Mouse (Mus musculus) CD4-positive naive resting alpha-beta T cell, adult 76 days (primary cell): ENCODE results near the gene Tmem203. TPM values are rescaled to one million over a fixed set of nuclear protein-coding genes. Genes with fewer than 3 reads are reported as not detected.

ENCODE experiments used
- total RNA-seq: library from RNA; stranded (reverse); gene quantifications from one replicate; pipeline ENCODE4 v1.2.4, GENCODE M21; 2023

Gene Tmem203
- 19.2 TPM for total RNA-seq

DNA sequence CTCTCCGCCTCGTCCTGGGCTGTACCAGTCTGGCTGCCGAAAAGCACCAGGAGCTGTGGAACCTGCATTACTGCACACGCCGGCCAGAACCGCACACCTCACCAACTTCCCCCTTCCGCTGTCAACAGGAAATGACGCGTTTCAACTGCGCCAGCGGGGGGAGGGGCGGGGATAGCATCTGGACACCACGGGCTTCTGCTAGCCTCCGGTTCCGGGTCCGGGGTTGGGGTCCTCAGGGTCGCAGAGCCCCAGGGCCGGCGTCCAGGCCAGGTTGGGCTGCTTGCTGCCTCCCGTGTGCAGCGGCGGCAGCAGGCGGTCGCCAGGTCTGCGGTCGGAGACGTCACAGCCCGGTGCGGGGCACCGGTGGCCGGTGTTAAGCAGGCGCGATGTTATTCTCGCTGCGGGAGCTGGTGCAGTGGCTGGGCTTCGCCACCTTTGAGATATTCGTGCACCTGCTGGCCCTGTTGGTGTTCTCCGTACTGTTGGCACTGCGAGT lies at the start of gene Tmem203:
Gene Tmem203, plus strand, starts transcription at position 156 of the 496 bp plus-strand sequence.

DNA sequence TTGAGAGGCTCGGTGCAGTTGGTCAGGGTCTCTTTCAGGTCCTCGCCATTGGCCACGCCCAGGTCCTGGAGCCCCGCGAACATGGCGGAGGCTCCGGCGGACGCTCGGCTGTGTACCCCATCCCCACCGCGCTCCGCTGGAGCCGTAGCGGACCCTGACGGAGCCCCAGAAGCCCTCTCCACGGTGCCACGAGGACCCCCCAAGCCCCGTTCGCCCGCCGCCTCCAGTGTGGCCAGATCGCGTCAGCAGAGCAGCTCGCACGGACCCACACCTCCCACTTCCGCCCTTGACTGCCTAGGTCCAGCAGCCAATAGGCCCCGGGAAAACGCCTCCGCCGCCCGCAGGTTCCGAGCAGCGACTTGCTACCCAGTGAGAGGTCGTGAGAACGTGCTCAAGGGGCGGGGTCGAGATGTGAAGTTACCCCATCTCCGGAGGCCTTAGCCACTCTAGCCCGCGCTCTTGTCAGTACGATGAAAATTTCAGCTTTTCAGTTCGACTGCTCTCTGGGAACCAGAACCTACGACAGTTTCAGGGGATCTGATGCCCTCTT lies 44.0 kb upstream of the Tmem203 start, which contains the start of gene Nelfb:
Gene Nelfb, minus strand, starts transcription at position 369 of the 550 bp plus-strand sequence.

DNA sequence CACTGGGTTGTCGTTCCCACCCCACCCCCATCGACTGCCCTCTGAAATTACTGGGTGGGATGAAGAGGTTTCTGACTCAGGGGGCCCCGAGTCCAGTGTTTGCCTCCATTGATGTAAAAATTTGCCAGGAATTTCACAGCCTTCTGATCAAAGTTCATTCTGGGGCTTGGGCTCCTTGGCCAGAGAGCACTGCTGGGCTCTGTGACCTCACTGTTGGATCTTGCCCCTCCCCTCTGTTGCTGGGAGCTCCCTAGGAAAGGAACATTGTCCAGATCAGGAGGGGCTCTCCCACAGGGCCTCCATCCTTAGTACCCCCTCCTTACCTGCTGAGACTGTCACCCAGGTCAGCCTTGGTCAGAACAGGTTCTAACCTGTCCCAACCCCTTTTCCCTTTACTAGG lies 40.8 kb upstream of the Tmem203 start, which contains the start of gene Stpg3:
Gene Stpg3, minus strand, starts transcription at position 194 of the 400 bp plus-strand sequence.

DNA sequence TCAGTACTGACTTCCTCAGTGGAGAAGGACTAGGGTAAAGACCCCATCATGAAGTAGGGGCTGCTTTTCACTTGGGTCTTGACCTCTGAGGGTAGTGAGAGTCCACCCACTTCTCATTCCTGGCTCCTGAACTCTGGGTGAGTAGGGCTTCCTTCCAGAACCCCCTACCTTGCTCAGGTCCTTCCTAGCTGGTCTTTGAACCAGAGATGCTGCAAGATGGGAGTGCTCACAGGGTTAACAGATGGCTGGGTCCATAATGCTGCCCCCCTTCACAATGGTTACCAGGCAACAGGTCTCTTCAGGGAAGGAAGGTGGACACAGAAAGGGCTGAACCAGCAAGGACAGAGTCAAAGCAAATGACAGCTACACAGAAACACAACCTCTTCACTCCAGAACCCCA lies 36.8 kb upstream of the Tmem203 start, which contains the start of gene Fam166a:
Gene Fam166a, plus strand, starts transcription at position 301 of the 400 bp plus-strand sequence.

DNA sequence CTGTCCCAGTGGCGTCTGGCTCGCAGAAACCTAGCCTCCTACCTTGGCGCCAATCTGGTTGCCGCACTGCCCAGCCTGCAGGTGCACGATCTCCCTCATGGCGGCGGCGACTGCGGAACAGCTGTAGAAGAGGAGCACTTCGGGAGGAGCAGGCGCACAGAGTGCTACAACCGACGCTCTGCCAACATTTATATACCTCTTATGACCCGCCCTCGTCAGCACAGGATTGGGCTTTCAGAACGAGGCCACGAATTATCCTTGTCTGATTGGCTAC lies 30.8 kb upstream of the Tmem203 start, which contains the start of gene Tubb4b:
Gene Tubb4b, minus strand, starts transcription at position 211 of the 274 bp plus-strand sequence.

DNA sequence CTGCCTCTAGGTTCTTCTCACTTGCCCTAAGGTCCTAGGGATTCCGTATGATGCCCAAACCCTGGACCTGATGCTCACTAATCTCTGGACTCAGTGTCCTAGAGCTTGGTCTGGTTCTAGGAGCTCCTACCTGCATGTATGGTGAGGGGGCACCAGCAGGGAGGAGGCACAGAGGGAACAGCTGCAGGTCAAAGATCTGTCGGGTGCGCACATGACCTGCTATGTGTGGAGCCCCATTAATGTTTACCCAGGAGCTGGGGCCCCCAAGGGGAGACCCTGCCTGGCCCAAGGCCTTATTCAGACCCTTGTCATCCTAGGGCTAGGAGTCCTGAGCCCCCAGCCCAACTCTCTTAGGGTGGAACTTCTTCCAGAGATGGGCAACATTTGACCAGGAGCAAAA lies 21.2 kb upstream of the Tmem203 start, which contains the start of gene Slc34a3:
Gene Slc34a3, minus strand, starts transcription at position 315 of the 400 bp plus-strand sequence.

DNA sequence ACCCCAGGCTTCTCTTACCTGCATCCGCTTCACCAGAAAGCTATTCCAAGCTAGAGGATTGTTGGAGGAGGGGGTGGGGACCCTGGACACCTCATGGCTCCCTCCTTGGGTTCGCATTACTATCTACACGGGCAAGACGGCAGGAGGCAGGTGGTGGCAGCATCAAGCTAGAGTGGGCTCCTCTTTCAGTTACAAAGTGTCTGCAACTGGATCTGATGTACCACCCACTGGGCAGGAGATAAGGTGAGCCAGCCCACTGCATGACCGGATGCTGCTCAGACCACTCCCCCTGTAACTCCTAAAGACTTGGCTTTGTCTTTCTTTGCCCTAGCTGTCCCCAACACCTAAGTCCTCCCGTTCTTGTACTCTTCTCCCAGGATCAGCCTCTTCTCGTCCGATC lies 18.6 kb upstream of the Tmem203 start, which contains the start of gene Rnf224:
Gene Rnf224, minus strand, starts transcription at position 174 of the 400 bp plus-strand sequence.

DNA sequence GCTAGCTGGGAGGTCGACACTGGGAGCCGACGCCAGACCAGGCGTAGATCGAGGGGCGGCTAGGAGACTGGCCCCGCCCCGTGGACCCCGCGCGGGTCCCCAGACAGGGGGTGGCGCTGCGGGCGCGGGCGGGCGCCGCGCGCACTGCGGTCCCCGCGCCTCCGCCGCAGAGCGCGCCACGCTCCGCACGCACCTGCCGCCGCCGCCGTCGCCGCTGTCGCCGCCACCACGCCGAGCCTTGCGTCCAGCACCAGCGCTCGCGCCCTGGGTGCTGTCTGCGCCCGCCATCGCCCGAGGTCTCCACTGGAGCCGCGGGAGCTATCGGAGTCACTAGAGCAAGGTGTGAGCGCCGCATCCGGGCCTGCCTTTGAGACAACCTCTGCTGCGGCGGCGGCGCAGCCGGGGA lies 13.1 kb upstream of the Tmem203 start, which contains the start of the genes Rnf208 and Cysrt1:
Gene Rnf208, plus strand, starts transcription at position 155 of the 406 bp plus-strand sequence.
Gene Cysrt1, minus strand, starts transcription at position 352 of the 406 bp plus-strand sequence.

DNA sequence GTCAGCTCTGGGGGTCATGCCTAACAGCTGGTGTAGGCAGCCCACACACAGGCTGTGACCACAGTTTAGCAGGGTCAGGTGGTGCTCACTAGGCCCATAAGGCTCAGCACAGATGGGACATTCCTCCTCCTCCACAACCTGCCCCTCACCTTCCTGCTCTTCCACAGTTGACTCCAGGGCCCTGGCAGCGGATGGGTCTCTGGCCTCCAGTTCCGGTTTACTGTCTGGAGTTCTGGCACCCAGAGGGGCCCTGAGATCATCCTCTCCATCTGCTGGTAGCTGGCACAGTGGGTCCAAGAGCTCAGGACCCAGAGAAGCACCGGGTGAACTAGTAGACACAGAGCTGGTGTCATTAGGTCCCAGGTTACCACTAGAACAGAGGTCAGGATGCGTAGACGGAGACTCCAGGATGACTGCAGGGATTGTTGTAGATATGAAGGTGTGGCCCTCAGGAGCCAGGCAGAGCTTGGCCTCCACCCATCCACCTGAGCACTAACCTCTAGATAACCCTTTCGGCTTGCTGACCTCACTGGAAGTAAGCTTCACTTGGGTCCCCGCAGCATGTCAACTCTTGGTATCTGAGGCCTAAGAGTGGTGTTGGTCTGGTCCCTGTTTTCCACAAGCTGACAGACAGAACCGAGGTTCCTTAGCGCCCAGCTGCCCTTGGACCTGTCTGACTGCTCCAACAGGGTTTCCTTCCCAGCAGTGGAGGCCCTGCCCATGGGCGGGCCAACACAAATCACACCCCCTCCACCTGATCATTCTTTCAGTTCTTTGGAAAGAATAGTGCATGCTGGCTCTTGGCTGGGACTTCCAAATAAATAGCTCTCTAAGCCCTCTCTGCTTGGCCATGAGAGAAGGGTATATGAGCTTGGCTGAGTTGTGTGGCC lies 8.8 kb upstream of the Tmem203 start, which contains the start of gene AL732309.1:
Gene AL732309.1, minus strand, starts transcription at position 681 of the 890 bp plus-strand sequence.

DNA sequence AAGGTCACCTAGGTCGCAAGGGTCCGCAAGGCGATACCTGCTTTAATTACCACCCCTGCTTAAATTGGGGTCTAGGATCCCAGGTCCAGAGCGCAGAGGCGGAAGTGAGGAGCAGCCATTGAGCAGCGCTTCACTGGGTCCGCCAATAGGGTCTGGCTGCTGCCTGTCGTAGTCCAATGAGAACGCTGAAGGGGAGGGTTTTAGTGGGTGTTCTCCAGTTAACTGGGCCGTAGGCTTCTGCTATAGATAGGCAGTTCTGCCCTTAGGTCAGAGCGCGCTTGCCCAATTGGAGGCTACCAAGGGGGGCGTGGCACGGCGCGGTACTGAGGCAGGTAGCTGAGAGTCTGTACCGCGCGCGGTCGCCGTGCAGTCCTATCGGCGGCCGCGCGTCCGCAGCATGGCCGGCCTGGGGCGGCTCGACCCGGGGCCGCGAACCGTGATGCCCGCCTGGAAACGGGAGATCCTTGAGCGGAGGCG lies 7.1 kb downstream of the Tmem203 start, which contains the start of gene Tprn:
Gene Tprn, plus strand, starts transcription at position 328 of the 477 bp plus-strand sequence.

DNA sequence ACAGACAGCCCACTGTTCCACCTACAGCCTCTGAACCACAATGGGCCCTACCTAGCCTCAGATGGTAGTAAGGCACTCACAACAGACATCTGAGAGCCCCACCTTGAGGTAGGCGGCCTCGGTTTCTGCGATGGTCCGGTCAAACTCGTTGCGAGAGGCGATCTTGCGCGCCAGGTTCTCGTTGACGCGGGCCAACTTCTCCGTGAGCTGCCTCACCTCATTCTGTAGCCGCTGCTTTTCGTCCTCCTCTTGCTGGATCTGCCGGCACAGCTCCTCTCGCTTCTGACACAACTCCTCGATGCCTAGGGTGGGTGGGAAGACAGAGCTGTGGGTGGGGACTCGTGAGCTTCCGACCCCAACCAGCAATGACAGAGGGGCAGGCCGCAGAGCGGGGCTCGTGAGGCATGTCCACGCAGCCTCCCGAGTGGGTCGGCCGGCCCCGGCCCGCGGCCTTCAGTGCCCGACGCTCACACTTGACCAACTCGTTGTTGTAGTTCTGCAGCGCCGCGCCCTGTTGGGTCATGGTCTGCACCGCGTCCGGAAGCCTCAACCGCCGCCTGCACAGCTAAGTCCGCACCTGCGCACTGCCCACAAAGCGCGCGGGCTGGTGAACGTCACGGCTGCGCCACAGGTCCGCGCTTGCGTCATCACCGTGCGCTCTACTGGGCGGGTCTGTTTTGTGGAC lies 16.7 kb downstream of the Tmem203 start, which contains the start of the genes Ssna1 and Anapc2:
Gene Ssna1, minus strand, starts transcription at position 612 of the 685 bp plus-strand sequence.
Gene Anapc2, plus strand, starts transcription at position 652 of the 685 bp plus-strand sequence.

DNA sequence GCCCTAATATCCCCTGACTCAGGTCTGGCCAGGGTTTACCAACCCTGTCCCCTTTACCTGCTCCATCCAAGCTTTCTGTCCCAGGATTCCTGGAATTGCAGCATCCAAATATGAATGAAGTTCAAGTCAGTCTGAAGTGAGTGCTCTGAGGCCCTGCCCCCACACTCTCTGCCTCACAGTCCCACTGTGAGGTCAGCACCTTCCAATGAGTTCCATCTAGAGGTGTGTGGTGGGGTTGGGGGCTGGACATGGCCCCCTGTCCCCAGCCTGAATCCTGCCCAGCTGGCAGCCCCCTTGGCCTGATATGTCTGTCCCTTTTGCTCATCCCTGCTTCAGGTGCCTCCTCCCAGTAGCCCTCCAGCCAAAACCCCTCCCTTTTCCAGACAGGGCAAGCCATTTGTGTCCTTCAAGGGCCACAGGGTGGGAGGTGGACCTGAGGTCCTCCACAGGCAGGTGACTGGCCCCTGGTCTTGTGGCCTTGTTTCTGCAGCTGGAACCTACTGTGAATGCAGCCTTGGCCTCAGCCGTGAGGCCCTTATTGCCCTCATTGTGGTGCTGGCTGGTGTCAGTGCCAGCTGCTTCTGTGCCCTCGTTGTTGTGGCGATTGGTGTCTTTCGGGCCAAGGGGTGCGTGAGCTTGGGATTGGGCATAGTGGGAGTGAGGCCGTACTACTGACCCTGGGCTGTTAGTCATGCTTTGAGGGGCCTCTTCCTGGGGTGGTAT lies 32.8 kb downstream of the Tmem203 start, which contains the start of gene Tmem210:
Gene Tmem210, plus strand, starts transcription at position 219 of the 723 bp plus-strand sequence.

DNA sequence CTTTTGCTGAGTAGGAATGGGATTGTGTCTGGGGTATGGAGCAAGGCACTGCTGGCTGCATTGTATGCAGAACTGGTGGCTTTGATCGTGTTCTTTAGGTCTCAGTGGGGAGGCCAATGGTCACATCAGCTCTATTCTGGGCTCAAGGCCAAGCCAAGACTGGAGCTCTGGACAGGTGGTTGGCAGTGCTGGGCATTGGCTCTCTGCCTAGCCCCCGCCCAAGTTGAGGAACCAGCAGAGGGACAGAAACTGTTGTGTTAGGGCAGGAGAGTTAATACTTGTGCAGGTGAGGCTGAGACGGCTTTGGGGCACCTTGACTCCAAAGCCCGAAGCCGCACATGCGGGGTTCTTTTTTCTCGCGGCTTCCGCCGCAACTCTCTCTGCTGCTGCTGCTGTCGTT lies 34.4 kb downstream of the Tmem203 start, which contains the start of gene Lrrc26:
Gene Lrrc26, plus strand, starts transcription at position 265 of the 400 bp plus-strand sequence.

Other genes starting within 250 kb of the Tmem203 start
- 29.2 TPM for gene Nsmf, start 201.1 kb upstream of the Tmem203 start, total RNA-seq
- gene Entpd8, start 175.1 kb upstream of the Tmem203 start, total RNA-seq = not detected
- not detected for gene Noxa1, start 160.3 kb upstream of the Tmem203 start, total RNA-seq
- gene Nrarp, start 74.7 kb upstream of the Tmem203 start, total RNA-seq = 7.0 TPM
- gene Tor4a, start 58.6 kb upstream of the Tmem203 start, total RNA-seq = 14.4 TPM
- 53.8 TPM for gene Nelfb, start 44.0 kb upstream of the Tmem203 start, total RNA-seq
- gene Stpg3, start 40.8 kb upstream of the Tmem203 start, total RNA-seq = not detected
- gene Fam166a, start 36.7 kb upstream of the Tmem203 start, total RNA-seq = not detected
- 103 TPM for gene Tubb4b, start 30.7 kb upstream of the Tmem203 start, total RNA-seq
- gene Slc34a3, start 21.1 kb upstream of the Tmem203 start, total RNA-seq = not detected
- not detected for gene Rnf224, start 18.7 kb upstream of the Tmem203 start, total RNA-seq
- gene Rnf208, start 13.2 kb upstream of the Tmem203 start, total RNA-seq = 0.50 TPM
- not detected for gene Cysrt1, start 13.0 kb upstream of the Tmem203 start, total RNA-seq
- 12.5 TPM for gene AL732309.1, start 8.6 kb upstream of the Tmem203 start, total RNA-seq
- 19.1 TPM for gene Tprn, start 7.2 kb downstream of the Tmem203 start, total RNA-seq
- gene Ssna1, start 17.0 kb downstream of the Tmem203 start, total RNA-seq = 29.1 TPM
- 100 TPM for gene Anapc2, start 17.0 kb downstream of the Tmem203 start, total RNA-seq
- gene Tmem210, start 32.7 kb downstream of the Tmem203 start, total RNA-seq = not detected
- not detected for gene Lrrc26, start 34.5 kb downstream of the Tmem203 start, total RNA-seq
- gene Grin1, start 63.7 kb downstream of the Tmem203 start, total RNA-seq = not detected
- 44.3 TPM for gene Man1b1, start 76.9 kb downstream of the Tmem203 start, total RNA-seq
- gene Dpp7, start 100.9 kb downstream of the Tmem203 start, total RNA-seq = 16.8 TPM
- gene Uap1l1, start 110.2 kb downstream of the Tmem203 start, total RNA-seq = 5.7 TPM
- gene Sapcd2, start 116.9 kb downstream of the Tmem203 start, total RNA-seq = 1.1 TPM
- gene Entpd2, start 140.4 kb downstream of the Tmem203 start, total RNA-seq = not detected
- gene Npdc1, start 143.9 kb downstream of the Tmem203 start, total RNA-seq = 2.2 TPM
- 0.67 TPM for gene Fut7, start 167.8 kb downstream of the Tmem203 start, total RNA-seq
- gene Abca2, start 173.3 kb downstream of the Tmem203 start, total RNA-seq = 67.3 TPM
- gene Clic3, start 201.4 kb downstream of the Tmem203 start, total RNA-seq = not detected
- 74.0 TPM for gene Paxx, start 205.7 kb downstream of the Tmem203 start, total RNA-seq
- not detected for gene Ptgds, start 214.6 kb downstream of the Tmem203 start, total RNA-seq
- gene Lcn12, start 238.5 kb downstream of the Tmem203 start, total RNA-seq = not detected
- 61.4 TPM for gene Fbxw5, start 245.3 kb downstream of the Tmem203 start, total RNA-seq
- gene C8g, start 246.3 kb downstream of the Tmem203 start, total RNA-seq = 0.50 TPM